Mouse (Mus musculus) heart, embryonic 11.5 days (tissue): ENCODE data around the gene Dkkl1. TPM values are rescaled to one million over a fixed set of nuclear protein-coding genes. Genes with fewer than 3 reads are reported as not detected.

Source experiments
- ATAC-seq: fragments of 200-750 bp; cut with Nextera tagmentation; replicated peaks from 2 replicates; pipeline ENCODE4 v1.8.0; 2017; ENCODE audit warnings: moderate library complexity; ENCODE audit not compliant: insufficient number of reproducible peaks, low FRiP score, low TSS enrichment
- H3K27ac ChIP-seq: fragments of 300-500 bp; sonication (generic); 2 replicates; pipeline ENCODE4 v1.5.1; 2014; ENCODE audit warnings: mild to moderate bottlenecking, low read depth, low read length
- H3K27me3 ChIP-seq: fragments of 300-500 bp; sonication (generic); 2 replicates; pipeline ENCODE4 v1.6.1; 2014; ENCODE audit warnings: mild to moderate bottlenecking, low read length, mixed read lengths; ENCODE audit not compliant: control insufficient read depth, insufficient read depth
- H3K36me3 ChIP-seq: fragments of 300-500 bp; sonication (generic); 2 replicates; pipeline ENCODE4 v1.6.1; 2014; ENCODE audit warnings: mild to moderate bottlenecking, low read length, moderate library complexity, mixed read lengths; ENCODE audit not compliant: control insufficient read depth, insufficient read depth
- H3K4me1 ChIP-seq: fragments of 300-500 bp; sonication (generic); 2 replicates; pipeline ENCODE4 v1.6.1; 2014; ENCODE audit warnings: low read length; ENCODE audit not compliant: control insufficient read depth, insufficient read depth
- H3K4me2 ChIP-seq: fragments of 300-500 bp; sonication (generic); 2 replicates; pipeline ENCODE4 v1.6.1; 2014; ENCODE audit warnings: mild to moderate bottlenecking, moderate library complexity
- H3K4me3 ChIP-seq: fragments of 300-500 bp; sonication (generic); 2 replicates; pipeline ENCODE4 v1.5.1; 2014; ENCODE audit warnings: low read depth, low read length
- H3K9ac ChIP-seq: fragments of 300-500 bp; sonication (generic); 2 replicates; pipeline ENCODE4 v1.6.1; 2014; ENCODE audit warnings: mild to moderate bottlenecking, low read depth, low read length, moderate library complexity
- H3K9me3 ChIP-seq: fragments of 300-500 bp; sonication (generic); replicated peaks from 2 replicates; pipeline ENCODE4 v1.6.1; 2016; ENCODE audit warnings: low read length; ENCODE audit not compliant: control insufficient read depth
- WGBS: fragments of 180-500 bp; shearing (Covaris S2); extraction: QIAGEN DNeasy Blood & Tissue Kit; methylation state at CpG from one replicate; pipeline ENCODE4 v1.1.7; 2014; ENCODE audit not compliant: insufficient replicate concordance; 5-methylcytosine and 5-hydroxymethylcytosine counted together
- polyA plus RNA-seq: library from polyadenylated mRNA; unstranded; fragments of >200 nt; fragmentation: Nextera tagmentation; extraction: Ambion mirVana; gene quantifications from 2 replicates; pipeline ENCODE4 v1.2.1, GENCODE M21; 2014

Dkkl1 gene
- polyA plus RNA-seq, 1 experiment from 2014 or later, result 1.9 TPM

GRCm38 (mm10) chr7:45232716-45233465, 20.9 kb upstream of the Dkkl1 start:
- Histone ChIP-seq H3K4me1 (peaks cover 34% of the 10 kb centered on the region), H3K9me3 (no peaks in the 10 kb centered on the region), H3K9ac (no peak overlapping the region), H3K4me3 (no peak overlapping the region), H3K27ac (no peak overlapping the region), H3K4me2 (no peak overlapping the region), H3K27me3 (peaks cover 7% of the 10 kb centered on the region; the same call in 1 of the 2 replicates), H3K36me3 (peaks cover 39% of the 10 kb centered on the region)
- 46% methylated on average over 13 of the region's 13 CpGs for WGBS
- ATAC-seq, result no peak

- Histone ChIP-seq H3K27ac (no peak overlapping the region), H3K4me3 (no peak overlapping the region), H3K27me3 (0 out of 2 replicates have a peak, but pooled peaks cover 3% of the 10 kb centered on the region), H3K4me2 (no peak overlapping the region), H3K36me3 (peaks cover 42% of the 10 kb centered on the region), H3K9ac (no peak overlapping the region), H3K4me1 (peaks cover 34% of the 10 kb centered on the region), H3K9me3 (no peaks in the 10 kb centered on the region)
- ATAC-seq, result no peak
- 81% methylated on average over 11 of the region's 11 CpGs for WGBS
Observed at GRCm38 (mm10) chr7:45231941-45232340, 20.0 kb upstream of the Dkkl1 start.

- H3K36me3 ChIP-seq, result peaks cover 49% of the 10 kb centered on the region
- no peak overlapping the region for H3K27ac ChIP-seq
- no peak for ATAC-seq
- H3K4me1 ChIP-seq, result peaks cover 34% of the 10 kb centered on the region
- 86% methylated on average over 12 of the region's 12 CpGs for WGBS
- H3K4me3 ChIP-seq, result no peak overlapping the region
- H3K9me3 ChIP-seq, result no peaks in the 10 kb centered on the region
- H3K9ac ChIP-seq, result no peak overlapping the region
- no peaks in the 10 kb centered on the region for H3K27me3 ChIP-seq
- H3K4me2 ChIP-seq, result no peak overlapping the region
Observed at GRCm38 (mm10) chr7:45231192-45231591, 19.2 kb upstream of the Dkkl1 start.

- ATAC-seq, result no peak
- H3K27ac ChIP-seq, result no peak overlapping the region
- no peak overlapping the region for H3K4me2 ChIP-seq
- no peaks in the 10 kb centered on the region for H3K27me3 ChIP-seq
- peaks cover 23% of the 10 kb centered on the region for H3K4me1 ChIP-seq
- 83% methylated on average over 7 of the region's 7 CpGs for WGBS
- no peak overlapping the region for H3K9ac ChIP-seq
- no peaks in the 10 kb centered on the region for H3K9me3 ChIP-seq
- H3K36me3 ChIP-seq, result peaks cover 61% of the 10 kb centered on the region
- no peak overlapping the region for H3K4me3 ChIP-seq
Observed at GRCm38 (mm10) chr7:45229459-45230203, 17.7 kb upstream of the Dkkl1 start.

GRCm38 (mm10) chr7:45229046-45229445, 17.1 kb upstream of the Dkkl1 start:
- 88% methylated on average over 8 of the region's 8 CpGs for WGBS

GRCm38 (mm10) chr7:45228548-45228947, 16.6 kb upstream of the Dkkl1 start:
- no peaks in the 10 kb centered on the region for H3K9me3 ChIP-seq
- H3K4me3 ChIP-seq, result no peak overlapping the region
- H3K27me3 ChIP-seq, result no peaks in the 10 kb centered on the region
- H3K9ac ChIP-seq, result no peak overlapping the region
- WGBS, result 85% methylated on average over 18 of the region's 18 CpGs
- H3K4me2 ChIP-seq, result no peak overlapping the region
- peaks cover 66% of the 10 kb centered on the region for H3K36me3 ChIP-seq
- no peak for ATAC-seq
- peaks cover 13% of the 10 kb centered on the region for H3K4me1 ChIP-seq
- no peak overlapping the region for H3K27ac ChIP-seq

More at GRCm38 (mm10) chr7:45229046-45229445, 17.1 kb upstream of the Dkkl1 start:
- ATAC-seq, result no peak
- Histone ChIP-seq H3K36me3 (peaks cover 63% of the 10 kb centered on the region), H3K9me3 (no peaks in the 10 kb centered on the region), H3K27ac (no peak overlapping the region), H3K4me3 (no peak overlapping the region), H3K9ac (no peak overlapping the region), H3K27me3 (no peaks in the 10 kb centered on the region), H3K4me2 (no peak overlapping the region), H3K4me1 (peaks cover 18% of the 10 kb centered on the region)

GRCm38 (mm10) chr7:45226421-45226820, 14.5 kb upstream of the Dkkl1 start:
- Histone ChIP-seq H3K27ac (no peak overlapping the region), H3K4me2 (no peak overlapping the region), H3K9ac (no peak overlapping the region), H3K36me3 (peaks cover 64% of the 10 kb centered on the region), H3K27me3 (no peaks in the 10 kb centered on the region), H3K4me1 (no peaks in the 10 kb centered on the region), H3K4me3 (no peak overlapping the region), H3K9me3 (no peaks in the 10 kb centered on the region)
- ATAC-seq, result no peak
- WGBS, result 93% methylated on average over 5 of the region's 5 CpGs

GRCm38 (mm10) chr7:45224826-45225225, 12.9 kb upstream of the Dkkl1 start:
- no peaks in the 10 kb centered on the region for H3K27me3 ChIP-seq
- WGBS, result 92% methylated on average over 7 of the region's 7 CpGs
- H3K36me3 ChIP-seq, result peaks cover 70% of the 10 kb centered on the region
- no peak overlapping the region for H3K4me3 ChIP-seq
- ATAC-seq, result no peak
- H3K4me2 ChIP-seq, result no peak overlapping the region
- H3K4me1 ChIP-seq, result no peaks in the 10 kb centered on the region
- no peak overlapping the region for H3K27ac ChIP-seq
- no peak overlapping the region for H3K9ac ChIP-seq
- no peaks in the 10 kb centered on the region for H3K9me3 ChIP-seq
